Mouse (Mus musculus): ENCODE results near the gene Flot1. TPM values are rescaled to one million over a fixed set of nuclear protein-coding genes. Genes with fewer than 3 reads are reported as not detected.

Gene Flot1
- total and polyA plus RNA-seq, 2 experiments from 2014 or later = 103 to 113 TPM

DNA sequence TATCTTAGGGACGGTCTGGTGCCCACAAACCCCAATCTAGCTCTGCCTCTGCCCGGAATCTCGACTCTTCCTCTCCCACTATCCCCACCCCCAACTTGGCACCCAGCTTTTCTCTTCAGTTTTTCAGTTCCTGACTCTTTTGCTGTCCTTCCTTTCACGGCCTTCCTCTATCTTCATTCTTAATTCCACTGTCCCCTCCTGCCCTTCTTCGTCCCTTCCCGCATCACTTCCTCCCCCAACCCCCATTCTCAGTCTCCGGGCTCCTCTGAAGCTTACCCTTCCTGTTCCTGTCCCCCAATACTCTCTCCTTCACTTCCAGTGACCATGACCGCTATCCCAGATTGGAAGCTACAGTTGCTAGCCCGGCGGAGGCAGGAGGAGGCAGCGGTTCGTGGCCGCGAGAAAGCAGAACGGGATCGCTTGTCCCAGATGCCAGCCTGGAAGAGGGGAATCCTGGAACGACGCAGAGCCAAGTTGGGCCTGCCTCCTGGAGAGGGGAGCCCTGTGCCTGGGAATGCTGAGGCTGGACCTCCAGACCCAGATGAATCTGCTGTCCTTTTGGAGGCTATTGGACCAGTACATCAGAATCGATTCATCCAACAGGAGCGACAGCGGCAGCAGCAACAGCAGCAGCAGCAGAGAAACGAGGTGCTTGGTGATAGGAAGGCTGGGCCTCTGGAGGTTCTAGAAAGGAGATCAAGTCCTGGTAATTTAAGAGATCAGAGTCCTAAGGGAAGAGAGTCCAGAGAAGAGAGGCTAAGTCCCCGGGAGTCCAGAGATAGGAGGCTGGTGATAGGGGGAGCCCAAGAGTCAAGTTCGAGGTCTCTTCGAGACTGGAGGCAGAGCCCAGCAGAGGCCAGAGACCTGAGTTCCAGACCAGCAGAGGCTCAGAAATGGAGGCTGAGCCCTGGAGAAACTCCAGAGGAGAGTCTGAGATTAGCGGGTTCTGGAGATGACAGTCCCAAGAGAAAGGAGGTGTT lies 44.2 kb downstream of the Flot1 start:
- Histone ChIP-seq H3K27ac (ENCODE audit: low read depth, low read length) (peak overlapping the region; percentile 83), H3K4me3 (ENCODE audit: low read depth, low read length) (peak overlapping the region; percentile 70), H3K4me1 (ENCODE audit: insufficient read depth) (peaks cover 24% of the 10 kb centered on the region), H3K36me3 (ENCODE audit: insufficient read depth) (no peaks in the 10 kb centered on the region), H3K4me2 (ENCODE audit: low read depth) (peak overlapping the region; percentile 56), H3K9me3 (ENCODE audit: low read length) (no peaks in the 10 kb centered on the region), H3K27me3 (ENCODE audit: insufficient read depth, low read length) (no peaks in the 10 kb centered on the region), H3K9ac (peak overlapping the region; percentile 61)
- ATAC-seq = no peak
- TF ChIP-seq CTCF (IDR thresholded peaks at IDR 0.05; ENCODE audit: low read depth) = 0 out of 2 replicates have a peak, but pooled peaks have one; percentile 1
- 8% methylated on average over 26 of the region's 26 CpGs for WGBS
- no peak for DNase-seq

DNA sequence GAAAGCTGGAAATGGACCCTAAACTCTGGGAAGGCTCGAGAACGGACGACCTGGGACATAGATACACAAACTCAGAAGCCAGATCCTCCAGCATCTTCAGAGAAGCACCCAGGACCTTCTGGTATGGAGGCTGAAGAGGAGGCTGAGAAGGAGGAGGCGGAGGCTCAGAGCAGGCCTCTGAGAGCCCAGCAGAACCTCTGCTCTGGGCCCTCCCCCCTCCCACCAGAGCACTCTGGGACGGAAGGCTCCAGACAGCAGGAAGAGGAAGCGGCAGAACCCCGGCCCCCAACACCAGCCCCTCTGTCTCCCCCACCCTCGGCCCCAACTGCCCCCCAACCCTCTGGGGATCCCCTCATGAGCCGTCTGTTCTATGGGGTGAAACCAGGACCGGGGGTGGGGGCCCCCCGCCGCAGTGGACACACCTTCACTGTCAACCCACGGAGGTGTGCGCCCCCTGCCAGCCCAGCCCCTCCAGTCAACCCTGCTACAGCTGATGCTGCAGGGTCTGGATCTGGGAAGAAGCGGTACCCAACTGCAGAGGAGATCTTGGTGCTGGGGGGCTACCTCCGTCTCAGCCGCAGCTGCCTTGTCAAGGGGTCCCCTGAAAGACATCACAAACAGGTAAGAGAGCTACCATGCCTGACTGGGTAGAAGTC lies 45.3 kb downstream of the Flot1 start:
- H3K9ac ChIP-seq = peak overlapping the region; percentile 50
- H3K36me3 ChIP-seq (ENCODE audit: insufficient read depth) = no peaks in the 10 kb centered on the region
- TF ChIP-seq CTCF (IDR thresholded peaks at IDR 0.05; ENCODE audit: low read depth) = peak; percentile 18; the same call in 1 of the 2 replicates
- peaks cover 24% of the 10 kb centered on the region for H3K4me1 ChIP-seq (ENCODE audit: insufficient read depth)
- ATAC-seq (no peak), DNase-seq (no peak)
- peak overlapping the region; percentile 70 for H3K4me3 ChIP-seq (ENCODE audit: low read depth, low read length)
- H3K4me2 ChIP-seq (ENCODE audit: low read depth) = peak overlapping the region; percentile 56
- H3K9me3 ChIP-seq (ENCODE audit: low read length) = no peaks in the 10 kb centered on the region
- H3K27ac ChIP-seq (ENCODE audit: low read depth, low read length) = peak overlapping the region; percentile 24
- H3K27me3 ChIP-seq (ENCODE audit: insufficient read depth, low read length) = no peaks in the 10 kb centered on the region
- 29% methylated on average over 17 of the region's 17 CpGs for whole genome bisulfite sequencing

DNA sequence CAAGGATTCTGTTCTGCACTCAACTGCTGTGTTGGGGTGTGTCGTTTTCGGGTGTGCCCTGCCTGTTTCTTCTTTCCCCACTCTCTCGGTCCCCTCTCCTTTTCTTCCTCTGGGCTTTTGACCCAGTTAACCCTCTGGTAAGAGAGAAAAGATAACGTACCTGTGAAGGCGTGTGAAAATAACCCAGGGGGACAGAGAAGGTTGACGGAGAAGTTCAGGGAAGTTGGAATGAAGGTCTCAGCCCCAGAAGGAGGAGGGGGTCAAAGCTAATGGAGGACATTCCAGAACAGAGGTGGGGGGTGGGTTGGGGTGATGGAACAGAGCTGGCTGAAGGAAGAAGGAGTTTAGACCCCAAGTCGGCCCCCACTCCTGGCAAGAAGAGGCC lies 45.9 kb downstream of the Flot1 start:
- peak overlapping the region; percentile 70 for H3K4me3 ChIP-seq (ENCODE audit: low read depth, low read length)
- peak overlapping the region; percentile 54; the same call in 1 of the 2 replicates for H3K27ac ChIP-seq (ENCODE audit: low read depth, low read length)
- H3K9ac ChIP-seq = peak overlapping the region; percentile 50
- no peaks in the 10 kb centered on the region for H3K9me3 ChIP-seq (ENCODE audit: low read length)
- ATAC-seq = no peak
- DNase-seq = no peak
- H3K27me3 ChIP-seq (ENCODE audit: insufficient read depth, low read length) = no peaks in the 10 kb centered on the region
- H3K4me1 ChIP-seq (ENCODE audit: insufficient read depth) = peaks cover 24% of the 10 kb centered on the region
- H3K36me3 ChIP-seq (ENCODE audit: insufficient read depth) = no peaks in the 10 kb centered on the region
- WGBS = 3% methylated on average over 7 of the region's 7 CpGs
- peak overlapping the region; percentile 56 for H3K4me2 ChIP-seq (ENCODE audit: low read depth)
- no peak for TF ChIP-seq CTCF (IDR thresholded peaks at IDR 0.05; ENCODE audit: low read depth)

DNA sequence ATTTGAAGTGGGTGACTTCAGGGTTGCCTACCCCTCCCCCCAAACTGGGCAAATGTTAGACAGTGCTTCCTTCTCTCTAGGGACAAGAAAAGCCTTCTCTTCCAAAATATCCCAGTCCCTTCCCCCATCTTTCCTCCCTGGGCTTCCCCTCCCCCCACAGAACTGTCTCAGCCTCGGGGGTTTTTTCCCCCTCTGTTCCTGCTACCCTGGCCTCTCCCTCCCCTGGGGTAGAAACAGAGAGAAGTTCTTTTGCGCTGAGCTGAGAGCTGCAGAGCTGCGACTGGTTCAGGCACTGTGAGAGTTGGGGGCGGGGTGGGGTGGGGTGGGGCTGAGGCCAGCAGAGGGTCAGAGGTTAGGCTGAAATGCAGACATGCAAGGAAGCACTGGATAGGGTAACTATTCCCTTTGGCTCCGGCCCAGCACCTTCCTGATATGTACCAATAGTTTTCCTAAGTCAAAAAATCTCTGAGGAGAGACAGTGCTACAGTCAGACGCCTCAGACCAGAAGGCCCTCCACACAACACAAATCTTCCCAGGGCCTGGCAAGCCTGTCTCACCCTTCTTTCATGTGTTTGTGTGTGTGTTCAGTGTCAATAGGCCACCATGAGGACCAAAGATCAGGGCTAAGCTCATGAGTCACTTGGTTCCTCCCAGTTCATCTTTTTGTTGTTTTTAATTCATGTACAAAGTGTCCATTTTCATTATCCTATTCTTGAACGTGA lies 46.5 kb downstream of the Flot1 start:
- WGBS = 6% methylated on average over 7 of the region's 7 CpGs

GRCm38 (mm10) chr17:35870151-35870883 lies 47.3 kb downstream of the Flot1 start:
- H3K9ac ChIP-seq = peak overlapping the region; percentile 2; the same call in 1 of the 2 replicates
- WGBS = 71% methylated on average over 9 of the region's 9 CpGs
- H3K4me3 ChIP-seq (ENCODE audit: low read depth, low read length) = peak overlapping the region; percentile 70
- TF ChIP-seq CTCF (IDR thresholded peaks at IDR 0.05; ENCODE audit: low read depth) = no peak
- H3K27ac ChIP-seq (ENCODE audit: low read depth, low read length) = peak overlapping the region; percentile 40; the same call in 1 of the 2 replicates
- ATAC-seq (no peak), DNase-seq (no peak)
- H3K9me3 ChIP-seq (ENCODE audit: low read length) = no peaks in the 10 kb centered on the region
- H3K36me3 ChIP-seq (ENCODE audit: insufficient read depth) = 0 out of 2 replicates have a peak, but pooled peaks cover 12% of the 10 kb centered on the region
- H3K4me2 ChIP-seq (ENCODE audit: low read depth) = peak overlapping the region; percentile 56
- peaks cover 24% of the 10 kb centered on the region; the same call in 1 of the 2 replicates for H3K4me1 ChIP-seq (ENCODE audit: insufficient read depth)
- no peaks in the 10 kb centered on the region for H3K27me3 ChIP-seq (ENCODE audit: insufficient read depth, low read length)

More for the DNA sequence above, 46.5 kb downstream of the Flot1 start:
- no peak for TF ChIP-seq CTCF (IDR thresholded peaks at IDR 0.05; ENCODE audit: low read depth)
- Histone ChIP-seq H3K9ac (peak overlapping the region; percentile 50), H3K27ac (ENCODE audit: low read depth, low read length) (peak overlapping the region; percentile 54), H3K4me3 (ENCODE audit: low read depth, low read length) (peak overlapping the region; percentile 70), H3K9me3 (ENCODE audit: low read length) (no peaks in the 10 kb centered on the region), H3K27me3 (ENCODE audit: insufficient read depth, low read length) (no peaks in the 10 kb centered on the region), H3K4me2 (ENCODE audit: low read depth) (peak overlapping the region; percentile 56), H3K36me3 (ENCODE audit: insufficient read depth) (0 out of 2 replicates have a peak, but pooled peaks cover 4% of the 10 kb centered on the region), H3K4me1 (ENCODE audit: insufficient read depth) (peaks cover 24% of the 10 kb centered on the region)
- no peak for ATAC-seq
- DNase-seq = no peak

Measured in forebrain, postnatal 0 days (tissue).